Mouse (Mus musculus): ENCODE results near the gene Thsd4. TPM values are rescaled to one million over a fixed set of nuclear protein-coding genes. Genes with fewer than 3 reads are reported as not detected.

The Thsd4 gene
- polyA plus RNA-seq, 1 experiment from 2014 or later: 4.3 TPM

DNA sequence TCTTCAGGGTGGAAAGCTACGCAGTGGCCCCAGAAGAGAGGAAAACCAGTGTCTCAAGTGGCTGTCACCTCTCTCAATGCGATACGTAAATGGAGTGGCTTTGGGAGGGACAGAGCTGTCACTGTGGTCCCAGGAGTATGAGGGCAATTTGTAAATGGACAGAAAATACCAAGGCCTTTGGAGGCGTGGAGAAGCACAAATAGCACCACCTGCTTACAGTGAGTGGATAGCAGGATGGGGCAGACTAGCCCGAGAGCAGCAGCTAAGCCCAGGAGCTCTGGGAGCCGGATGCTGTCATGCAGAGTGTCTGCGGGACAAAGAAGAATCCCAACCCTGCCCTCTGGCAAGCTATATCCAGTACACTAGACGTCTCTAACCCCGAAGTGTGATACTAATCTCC, 397.7 kb downstream of the Thsd4 start:
- Histone ChIP-seq H3K9ac (ENCODE audit: low read depth, low read length) (no peak overlapping the region), H3K4me3 (ENCODE audit: low read depth, low read length) (no peak overlapping the region), H3K4me2 (ENCODE audit: low read length) (no peak overlapping the region), H3K9me3 (replicated peaks; ENCODE audit: control insufficient read depth, low read length, poor library complexity, severe bottlenecking) (no peaks in the 10 kb centered on the region), H3K4me1 (ENCODE audit: control insufficient read depth, insufficient read depth, low read length) (peaks cover 11% of the 10 kb centered on the region), H3K27ac (ENCODE audit: low read length) (no peak overlapping the region), H3K27me3 (ENCODE audit: control insufficient read depth, insufficient read depth, low read depth, low read length) (no peaks in the 10 kb centered on the region), H3K36me3 (ENCODE audit: control insufficient read depth, insufficient read depth, low read length) (no peaks in the 10 kb centered on the region)
- ATAC-seq: no peak
- WGBS: 48% methylated on average over 9 of the region's 9 CpGs

DNA sequence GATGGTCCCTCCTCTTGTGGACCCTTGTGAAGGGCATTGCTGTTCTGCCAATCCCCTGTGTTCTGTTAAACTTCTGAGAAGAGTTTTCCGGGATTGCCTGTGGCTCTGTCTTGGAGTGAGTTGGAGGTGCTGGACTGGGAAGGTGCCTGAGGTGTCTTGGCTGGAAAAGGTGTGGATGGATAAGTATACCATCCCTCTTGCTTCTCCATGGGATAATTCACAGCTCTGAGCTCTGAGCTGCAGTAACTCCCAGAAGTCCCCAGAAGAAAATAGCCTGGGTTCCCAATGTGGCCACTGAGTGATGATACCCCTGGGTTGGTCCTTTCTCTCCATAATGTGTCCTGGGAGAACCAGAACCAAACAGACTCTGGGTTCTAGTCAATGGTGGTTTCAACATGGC, 398.8 kb downstream of the Thsd4 start:
- ATAC-seq: no peak
- Histone ChIP-seq H3K27me3 (ENCODE audit: control insufficient read depth, insufficient read depth, low read depth, low read length) (no peaks in the 10 kb centered on the region), H3K4me1 (ENCODE audit: control insufficient read depth, insufficient read depth, low read length) (peaks cover 11% of the 10 kb centered on the region), H3K9ac (ENCODE audit: low read depth, low read length) (no peak overlapping the region), H3K4me2 (ENCODE audit: low read length) (no peak overlapping the region), H3K36me3 (ENCODE audit: control insufficient read depth, insufficient read depth, low read length) (no peaks in the 10 kb centered on the region), H3K27ac (ENCODE audit: low read length) (no peak overlapping the region), H3K9me3 (replicated peaks; ENCODE audit: control insufficient read depth, low read length, poor library complexity, severe bottlenecking) (no peaks in the 10 kb centered on the region), H3K4me3 (ENCODE audit: low read depth, low read length) (no peak overlapping the region)
- WGBS: 94% methylated on average over 1 of the region's 1 CpGs

GRCm38 (mm10) chr9:60119846-60120245, 402.0 kb downstream of the Thsd4 start:
- ATAC-seq: no peak
- Histone ChIP-seq H3K4me2 (ENCODE audit: low read length) (no peak overlapping the region), H3K27ac (ENCODE audit: low read length) (no peak overlapping the region), H3K27me3 (ENCODE audit: control insufficient read depth, insufficient read depth, low read depth, low read length) (no peaks in the 10 kb centered on the region), H3K4me3 (ENCODE audit: low read depth, low read length) (no peak overlapping the region), H3K9me3 (replicated peaks; ENCODE audit: control insufficient read depth, low read length, poor library complexity, severe bottlenecking) (no peaks in the 10 kb centered on the region), H3K4me1 (ENCODE audit: control insufficient read depth, insufficient read depth, low read length) (peaks cover 6% of the 10 kb centered on the region), H3K9ac (ENCODE audit: low read depth, low read length) (no peak overlapping the region), H3K36me3 (ENCODE audit: control insufficient read depth, insufficient read depth, low read length) (no peaks in the 10 kb centered on the region)
- WGBS: 64% methylated on average over 7 of the region's 7 CpGs

DNA sequence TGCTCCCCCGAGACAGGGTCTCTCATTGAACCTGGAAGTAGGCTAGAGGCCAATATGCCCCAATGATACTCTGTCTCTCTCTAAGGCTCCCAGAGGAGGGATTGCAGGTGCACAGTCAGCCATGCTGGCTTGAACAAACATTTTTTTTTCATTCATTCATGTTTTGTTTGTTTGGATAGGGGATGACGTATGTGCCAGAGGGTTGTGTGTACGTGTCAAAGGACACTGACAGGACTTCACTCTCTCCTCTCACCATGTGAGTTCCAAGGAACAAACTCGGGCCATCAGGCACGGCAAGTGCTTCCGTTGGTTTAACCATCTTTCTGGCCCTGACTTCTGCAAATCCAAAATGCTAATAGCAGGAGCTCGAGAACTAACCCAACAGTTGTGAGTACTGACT, 404.0 kb downstream of the Thsd4 start:
- WGBS: 81% methylated on average over 7 of the region's 7 CpGs
- Histone ChIP-seq H3K4me1 (ENCODE audit: control insufficient read depth, insufficient read depth, low read length) (peaks cover 6% of the 10 kb centered on the region; the same call in 1 of the 2 replicates), H3K36me3 (ENCODE audit: control insufficient read depth, insufficient read depth, low read length) (no peaks in the 10 kb centered on the region), H3K27ac (ENCODE audit: low read length) (no peak overlapping the region), H3K4me3 (ENCODE audit: low read depth, low read length) (no peak overlapping the region), H3K9me3 (replicated peaks; ENCODE audit: control insufficient read depth, low read length, poor library complexity, severe bottlenecking) (no peaks in the 10 kb centered on the region), H3K27me3 (ENCODE audit: control insufficient read depth, insufficient read depth, low read depth, low read length) (no peaks in the 10 kb centered on the region), H3K9ac (ENCODE audit: low read depth, low read length) (no peak overlapping the region), H3K4me2 (ENCODE audit: low read length) (no peak overlapping the region)
- ATAC-seq: no peak

DNA sequence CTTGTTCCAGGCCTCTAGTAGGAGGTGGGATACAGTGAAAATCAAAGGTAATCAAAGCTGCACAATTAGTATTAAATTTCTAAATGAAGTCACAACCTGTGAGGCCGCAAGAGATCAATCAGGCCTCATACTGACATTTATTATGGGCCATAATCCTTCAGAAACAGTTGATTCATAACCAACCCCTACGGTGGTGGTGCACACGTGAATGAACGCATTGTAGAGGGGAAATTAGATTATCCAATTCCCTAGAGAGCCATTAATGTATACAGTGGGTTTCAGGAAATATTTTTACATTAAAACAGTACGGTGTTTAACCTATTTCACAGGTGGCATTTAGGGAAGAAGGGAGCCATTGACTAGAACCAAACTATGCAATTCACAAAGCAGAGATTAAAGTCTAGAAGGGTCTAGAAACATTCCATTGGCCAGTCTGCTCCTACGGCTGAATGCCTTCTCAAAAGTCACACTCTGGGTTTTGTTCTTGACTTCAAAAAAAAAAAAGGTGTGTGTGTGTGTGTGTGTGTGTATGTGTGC, 406.1 kb downstream of the Thsd4 start:
- 65% methylated on average over 6 of the region's 6 CpGs for WGBS
- Histone ChIP-seq H3K27me3 (ENCODE audit: control insufficient read depth, insufficient read depth, low read depth, low read length) (no peaks in the 10 kb centered on the region), H3K27ac (ENCODE audit: low read length) (no peak overlapping the region), H3K4me2 (ENCODE audit: low read length) (no peak overlapping the region), H3K36me3 (ENCODE audit: control insufficient read depth, insufficient read depth, low read length) (no peaks in the 10 kb centered on the region), H3K4me3 (ENCODE audit: low read depth, low read length) (no peak overlapping the region), H3K9ac (ENCODE audit: low read depth, low read length) (no peak overlapping the region), H3K9me3 (replicated peaks; ENCODE audit: control insufficient read depth, low read length, poor library complexity, severe bottlenecking) (no peaks in the 10 kb centered on the region), H3K4me1 (ENCODE audit: control insufficient read depth, insufficient read depth, low read length) (no peaks in the 10 kb centered on the region)
- ATAC-seq: no peak

GRCm38 (mm10) chr9:60115306-60115705, 406.5 kb downstream of the Thsd4 start:
- 93% methylated on average over 9 of the region's 9 CpGs for WGBS
- no peak for ATAC-seq

GRCm38 (mm10) chr9:60110200-60110599, 411.6 kb downstream of the Thsd4 start:
- no peak for ATAC-seq
- no peaks in the 10 kb centered on the region for H3K9me3 ChIP-seq (replicated peaks; ENCODE audit: control insufficient read depth, low read length, poor library complexity, severe bottlenecking)
- H3K4me1 ChIP-seq (ENCODE audit: control insufficient read depth, insufficient read depth, low read length): no peaks in the 10 kb centered on the region
- H3K4me2 ChIP-seq (ENCODE audit: low read length): no peak overlapping the region
- H3K9ac ChIP-seq (ENCODE audit: low read depth, low read length): no peak overlapping the region
- 85% methylated on average over 5 of the region's 5 CpGs for WGBS
- H3K36me3 ChIP-seq (ENCODE audit: control insufficient read depth, insufficient read depth, low read length): no peaks in the 10 kb centered on the region
- H3K27ac ChIP-seq (ENCODE audit: low read length): no peak overlapping the region
- no peaks in the 10 kb centered on the region for H3K27me3 ChIP-seq (ENCODE audit: control insufficient read depth, insufficient read depth, low read depth, low read length)
- H3K4me3 ChIP-seq (ENCODE audit: low read depth, low read length): no peak overlapping the region

More at GRCm38 (mm10) chr9:60115306-60115705, 406.5 kb downstream of the Thsd4 start:
- Histone ChIP-seq H3K9ac (ENCODE audit: low read depth, low read length) (no peak overlapping the region), H3K27ac (ENCODE audit: low read length) (no peak overlapping the region), H3K4me2 (ENCODE audit: low read length) (no peak overlapping the region), H3K4me1 (ENCODE audit: control insufficient read depth, insufficient read depth, low read length) (no peaks in the 10 kb centered on the region), H3K36me3 (ENCODE audit: control insufficient read depth, insufficient read depth, low read length) (no peaks in the 10 kb centered on the region), H3K27me3 (ENCODE audit: control insufficient read depth, insufficient read depth, low read depth, low read length) (no peaks in the 10 kb centered on the region), H3K4me3 (ENCODE audit: low read depth, low read length) (no peak overlapping the region), H3K9me3 (replicated peaks; ENCODE audit: control insufficient read depth, low read length, poor library complexity, severe bottlenecking) (no peaks in the 10 kb centered on the region)

GRCm38 (mm10) chr9:60106683-60107082, 415.2 kb downstream of the Thsd4 start:
- Histone ChIP-seq H3K27ac (ENCODE audit: low read length) (no peak overlapping the region), H3K27me3 (ENCODE audit: control insufficient read depth, insufficient read depth, low read depth, low read length) (no peaks in the 10 kb centered on the region), H3K4me1 (ENCODE audit: control insufficient read depth, insufficient read depth, low read length) (no peaks in the 10 kb centered on the region), H3K36me3 (ENCODE audit: control insufficient read depth, insufficient read depth, low read length) (no peaks in the 10 kb centered on the region), H3K4me2 (ENCODE audit: low read length) (no peak overlapping the region), H3K9me3 (replicated peaks; ENCODE audit: control insufficient read depth, low read length, poor library complexity, severe bottlenecking) (no peaks in the 10 kb centered on the region), H3K9ac (ENCODE audit: low read depth, low read length) (no peak overlapping the region), H3K4me3 (ENCODE audit: low read depth, low read length) (no peak overlapping the region)
- WGBS: 88% methylated on average over 6 of the region's 6 CpGs
- no peak for ATAC-seq

- no peaks in the 10 kb centered on the region for H3K36me3 ChIP-seq (ENCODE audit: control insufficient read depth, insufficient read depth, low read length)
- no peak overlapping the region for H3K4me3 ChIP-seq (ENCODE audit: low read depth, low read length)
- H3K4me2 ChIP-seq (ENCODE audit: low read length): no peak overlapping the region
- no peaks in the 10 kb centered on the region for H3K9me3 ChIP-seq (replicated peaks; ENCODE audit: control insufficient read depth, low read length, poor library complexity, severe bottlenecking)
- H3K27me3 ChIP-seq (ENCODE audit: control insufficient read depth, insufficient read depth, low read depth, low read length): no peaks in the 10 kb centered on the region
- no peak overlapping the region for H3K9ac ChIP-seq (ENCODE audit: low read depth, low read length)
- no peak for ATAC-seq
- WGBS: 62% methylated on average over 1 of the region's 1 CpGs
- no peak overlapping the region for H3K27ac ChIP-seq (ENCODE audit: low read length)
- no peaks in the 10 kb centered on the region for H3K4me1 ChIP-seq (ENCODE audit: control insufficient read depth, insufficient read depth, low read length)
Measured at GRCm38 (mm10) chr9:60106106-60106505, 415.7 kb downstream of the Thsd4 start.
